Mouse (Mus musculus): ENCODE data around the gene Ccdc32. TPM values are rescaled to one million over a fixed set of nuclear protein-coding genes. Genes with fewer than 3 reads are reported as not detected.
A peak's percentile ranks its signal among the peaks of the same experiment; 100 is the strongest.

The Ccdc32 gene
- polyA plus RNA-seq, 1 experiment from 2014 or later = 27.6 TPM

DNA sequence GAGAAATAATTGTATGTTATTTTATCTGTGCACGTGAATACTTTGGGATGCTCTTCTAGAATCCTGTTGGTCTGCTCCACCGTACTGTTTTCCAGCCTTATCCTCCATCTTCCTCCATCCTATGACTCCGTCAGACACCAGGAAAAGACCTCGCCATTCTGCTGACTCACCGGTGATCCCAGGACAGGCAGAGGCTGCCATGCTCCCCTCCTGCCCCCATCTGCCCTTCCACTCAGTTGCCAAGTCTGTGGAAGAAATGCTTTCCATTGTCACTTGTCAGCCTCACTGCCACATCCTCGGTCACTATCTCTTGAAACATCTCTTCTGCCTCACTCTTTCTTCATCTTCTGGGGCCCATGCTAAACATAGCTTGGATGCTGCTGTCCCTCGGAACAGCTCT is 22.3 kb downstream of the Ccdc32 start:
- Histone ChIP-seq H3K4me3 (no peak overlapping the region), H3K9ac (no peak overlapping the region), H3K27me3 (no peaks in the 10 kb centered on the region), H3K4me2 (replicated peaks) (no peak overlapping the region), H3K9me3 (replicated peaks) (no peaks in the 10 kb centered on the region), H3K4me1 (no peaks in the 10 kb centered on the region), H3K27ac (no peak overlapping the region), H3K36me3 (no peaks in the 10 kb centered on the region)
- ATAC-seq (ENCODE audit: low FRiP score) = no peak
- 86% methylated on average over 7 of the region's 7 CpGs for WGBS

DNA sequence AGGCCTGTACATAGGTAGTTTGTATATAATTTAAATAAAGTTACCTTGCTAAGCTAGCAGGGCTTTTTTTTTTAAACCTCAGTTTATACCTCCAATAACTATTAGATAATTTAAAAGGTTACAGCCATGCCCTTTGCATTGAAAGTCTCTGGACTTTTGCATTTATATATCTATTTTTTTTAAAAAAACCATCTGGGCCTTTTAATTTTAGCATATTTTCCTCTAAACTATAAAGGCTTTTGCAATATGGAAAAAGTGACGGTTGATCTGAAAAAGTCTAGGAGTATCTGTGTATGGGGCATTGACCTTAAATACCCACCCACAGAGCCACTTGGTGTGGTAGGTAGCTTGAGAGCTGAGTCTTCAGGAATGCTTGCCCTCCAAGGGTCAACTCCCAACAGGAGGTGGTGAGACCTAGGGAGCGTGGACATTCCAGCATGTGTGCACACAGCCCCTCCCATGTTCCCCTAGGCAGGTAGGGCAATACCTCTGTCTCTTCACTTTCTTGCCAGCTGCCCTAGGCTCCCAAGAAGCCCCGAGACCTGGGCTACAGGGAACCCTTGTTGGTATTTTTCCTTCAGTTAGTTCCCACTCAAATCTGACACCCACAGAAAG is 30.1 kb downstream of the Ccdc32 start:
- H3K9me3 ChIP-seq (replicated peaks) = no peaks in the 10 kb centered on the region
- H3K36me3 ChIP-seq = no peaks in the 10 kb centered on the region
- no peak overlapping the region for H3K9ac ChIP-seq
- no peak overlapping the region for H3K4me3 ChIP-seq
- H3K4me2 ChIP-seq (replicated peaks) = no peak overlapping the region
- peaks cover 9% of the 10 kb centered on the region for H3K4me1 ChIP-seq
- peaks cover 7% of the 10 kb centered on the region; the same call in 1 of the 2 replicates for H3K27me3 ChIP-seq
- no peak overlapping the region for H3K27ac ChIP-seq
- no peak for ATAC-seq (ENCODE audit: low FRiP score)
- WGBS = 48% methylated on average over 3 of the region's 3 CpGs

DNA sequence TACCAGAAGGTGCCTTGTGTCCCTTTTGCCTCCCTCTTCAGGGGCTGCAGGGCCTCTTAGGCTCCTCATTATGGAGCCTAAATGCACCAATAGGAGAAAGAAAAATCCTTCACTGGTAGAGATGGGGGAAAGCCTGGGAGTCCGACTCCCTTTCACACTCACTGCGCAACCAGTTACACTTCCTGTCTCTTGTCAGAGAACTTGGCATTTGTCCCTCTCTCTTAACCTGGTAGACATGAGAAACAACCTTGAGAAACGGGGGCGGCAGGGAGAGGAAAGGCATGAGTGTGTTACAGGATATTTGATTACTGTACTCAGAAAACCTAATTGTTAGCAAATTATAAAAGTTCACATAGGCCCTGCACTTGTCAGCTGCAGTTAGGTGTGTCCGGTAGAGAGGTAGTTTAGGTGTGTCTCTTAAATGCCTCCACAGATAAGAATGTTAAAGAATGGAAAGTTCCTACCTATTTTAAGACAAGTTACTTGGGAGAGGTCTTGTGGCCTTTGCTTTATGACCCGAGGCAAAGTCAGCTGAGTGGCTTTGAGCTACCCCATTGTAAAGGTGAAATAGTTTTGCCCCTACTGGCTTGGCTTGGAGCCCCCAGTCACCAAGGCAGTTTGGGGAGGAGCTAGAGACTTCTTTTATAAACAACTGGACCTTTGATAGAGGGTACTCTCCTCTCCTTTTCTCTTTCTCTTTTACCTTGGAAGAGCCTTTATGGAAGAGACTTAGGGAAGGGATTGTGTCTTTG is 30.9 kb downstream of the Ccdc32 start:
- 82% methylated on average over 6 of the region's 6 CpGs for WGBS
- H3K36me3 ChIP-seq = no peaks in the 10 kb centered on the region
- ATAC-seq (ENCODE audit: low FRiP score) = no peak
- no peak overlapping the region for H3K9ac ChIP-seq
- H3K4me3 ChIP-seq = no peak overlapping the region
- H3K4me2 ChIP-seq (replicated peaks) = no peak overlapping the region
- peaks cover 7% of the 10 kb centered on the region; the same call in 1 of the 2 replicates for H3K27me3 ChIP-seq
- H3K9me3 ChIP-seq (replicated peaks) = no peaks in the 10 kb centered on the region
- H3K27ac ChIP-seq = no peak overlapping the region
- peaks cover 9% of the 10 kb centered on the region for H3K4me1 ChIP-seq

DNA sequence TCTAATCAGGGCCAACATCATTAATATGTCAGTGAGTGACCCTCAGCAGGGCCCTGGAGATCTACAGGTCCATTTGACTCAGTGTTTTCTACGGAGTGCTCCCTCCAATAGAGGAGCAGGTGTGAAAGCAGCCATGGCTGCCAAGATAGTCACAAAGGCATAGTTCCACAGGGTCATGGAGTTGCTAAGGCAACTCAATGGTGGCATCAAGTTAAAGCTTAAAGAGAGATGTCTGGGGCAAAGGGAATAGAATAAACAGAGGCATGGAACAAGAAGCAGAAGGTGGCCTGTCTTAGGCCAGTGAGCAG is 32.4 kb downstream of the Ccdc32 start:
- Histone ChIP-seq H3K4me2 (replicated peaks) (no peak overlapping the region), H3K27me3 (peaks cover 7% of the 10 kb centered on the region; the same call in 1 of the 2 replicates), H3K27ac (no peak overlapping the region), H3K9me3 (replicated peaks) (no peaks in the 10 kb centered on the region), H3K36me3 (no peaks in the 10 kb centered on the region), H3K4me1 (peaks cover 9% of the 10 kb centered on the region), H3K9ac (no peak overlapping the region), H3K4me3 (no peak overlapping the region)
- ATAC-seq (ENCODE audit: low FRiP score) = no peak
- WGBS = 44% methylated on average over 1 of the region's 1 CpGs

DNA sequence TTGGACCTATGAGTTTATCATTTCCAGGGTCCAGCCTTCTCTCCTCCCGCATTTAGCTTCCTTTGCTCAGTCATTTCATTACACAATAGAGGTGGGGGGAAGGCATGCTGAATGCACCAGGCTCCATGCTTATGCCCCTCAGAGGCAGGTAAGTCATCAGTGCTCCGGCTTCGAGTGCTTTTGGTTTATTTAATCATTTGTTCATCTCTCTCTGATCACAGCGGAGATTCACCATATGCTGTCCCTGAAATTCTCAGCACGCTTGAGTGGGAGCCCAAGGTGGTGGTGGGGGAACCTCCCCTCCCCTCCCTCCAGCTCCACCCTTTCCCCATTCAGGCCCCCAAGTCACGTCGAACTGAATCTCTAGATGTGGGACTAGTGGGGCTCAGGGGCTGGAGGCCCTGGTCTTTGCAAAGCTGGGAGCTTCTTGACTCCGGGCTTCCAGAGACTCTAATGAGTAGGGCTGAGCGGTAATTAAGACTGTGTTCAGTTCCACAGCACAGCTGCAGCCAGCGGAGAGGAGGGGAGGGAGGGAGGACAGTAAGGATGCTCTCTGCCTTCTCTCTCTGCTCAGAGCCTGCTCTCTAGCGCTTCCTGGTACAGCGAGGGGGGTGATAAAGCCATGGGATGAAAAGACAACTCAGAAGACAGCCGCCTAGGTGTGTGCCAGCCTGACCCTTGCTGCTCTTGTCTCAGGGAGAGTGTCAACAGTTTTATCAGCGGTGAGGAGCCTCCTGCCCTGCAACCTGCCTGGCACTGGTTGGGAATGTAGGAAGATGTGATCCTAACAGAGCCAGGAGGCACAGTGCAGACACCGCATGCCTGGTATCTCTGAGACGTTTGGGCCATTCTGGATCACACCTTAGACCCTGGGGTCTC is 33.0 kb downstream of the Ccdc32 start:
- Histone ChIP-seq H3K4me2 (replicated peaks) (no peak overlapping the region), H3K36me3 (no peaks in the 10 kb centered on the region), H3K27ac (no peak overlapping the region), H3K9ac (no peak overlapping the region), H3K27me3 (peaks cover 7% of the 10 kb centered on the region; the same call in 1 of the 2 replicates), H3K4me1 (peaks cover 9% of the 10 kb centered on the region), H3K4me3 (no peak overlapping the region), H3K9me3 (replicated peaks) (no peaks in the 10 kb centered on the region)
- peak; percentile 78 for ATAC-seq (ENCODE audit: low FRiP score)
- WGBS = 44% methylated on average over 16 of the region's 16 CpGs

DNA sequence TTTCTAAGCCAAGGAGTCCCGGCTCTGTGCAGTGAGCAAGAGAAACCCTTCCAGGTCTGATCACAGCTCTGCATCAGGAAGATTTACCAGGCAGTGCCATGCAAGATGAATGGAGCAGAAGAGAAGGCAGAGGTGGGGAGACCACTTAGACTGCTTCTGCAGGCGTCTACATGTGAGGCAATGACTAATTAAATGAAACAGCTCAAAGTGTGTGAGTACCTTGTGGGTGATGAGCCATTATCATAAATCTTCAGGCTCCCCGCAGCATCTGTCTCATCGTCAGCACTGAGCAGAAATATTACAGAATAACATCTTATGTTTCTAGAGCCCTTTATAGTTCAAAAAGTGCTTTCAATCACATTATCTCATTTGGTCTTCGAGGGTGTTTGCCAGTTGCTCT is 33.7 kb downstream of the Ccdc32 start:
- H3K4me1 ChIP-seq = peaks cover 9% of the 10 kb centered on the region
- no peak overlapping the region for H3K9ac ChIP-seq
- no peak overlapping the region for H3K4me2 ChIP-seq (replicated peaks)
- H3K36me3 ChIP-seq = no peaks in the 10 kb centered on the region
- H3K27me3 ChIP-seq = peaks cover 7% of the 10 kb centered on the region; the same call in 1 of the 2 replicates
- no peak overlapping the region for H3K4me3 ChIP-seq
- WGBS = 64% methylated on average over 5 of the region's 5 CpGs
- no peak for ATAC-seq (ENCODE audit: low FRiP score)
- H3K9me3 ChIP-seq (replicated peaks) = no peaks in the 10 kb centered on the region
- H3K27ac ChIP-seq = no peak overlapping the region

DNA sequence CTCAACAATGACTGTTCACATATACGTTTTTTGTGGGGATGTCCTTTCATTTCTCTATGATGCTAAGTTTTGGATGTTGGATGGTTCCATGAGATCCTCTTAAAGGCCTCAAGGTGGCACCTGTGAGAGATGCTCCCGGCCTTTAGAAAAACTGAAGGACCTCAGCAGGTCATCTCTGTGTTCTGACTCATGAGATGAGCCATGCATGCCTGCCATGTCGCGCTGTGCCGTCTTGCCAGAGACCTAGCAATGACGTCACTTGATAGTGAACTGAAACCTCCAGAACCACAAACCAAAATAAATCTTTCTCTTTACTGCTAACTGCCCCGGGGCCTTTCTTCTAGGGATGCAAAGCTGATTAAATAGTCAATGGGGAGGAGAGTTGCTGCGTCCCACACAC is 45.4 kb downstream of the Ccdc32 start:
- WGBS = 79% methylated on average over 8 of the region's 8 CpGs
- H3K4me3 ChIP-seq = no peak overlapping the region
- no peaks in the 10 kb centered on the region for H3K4me1 ChIP-seq
- no peaks in the 10 kb centered on the region for H3K36me3 ChIP-seq
- no peak overlapping the region for H3K4me2 ChIP-seq (replicated peaks)
- no peak overlapping the region for H3K9ac ChIP-seq
- no peak for ATAC-seq (ENCODE audit: low FRiP score)
- H3K27me3 ChIP-seq = peaks cover 6% of the 10 kb centered on the region; the same call in 1 of the 2 replicates
- H3K27ac ChIP-seq = no peak overlapping the region
- peaks cover 3% of the 10 kb centered on the region; the same call in 1 of the 2 replicates for H3K9me3 ChIP-seq (replicated peaks)

DNA sequence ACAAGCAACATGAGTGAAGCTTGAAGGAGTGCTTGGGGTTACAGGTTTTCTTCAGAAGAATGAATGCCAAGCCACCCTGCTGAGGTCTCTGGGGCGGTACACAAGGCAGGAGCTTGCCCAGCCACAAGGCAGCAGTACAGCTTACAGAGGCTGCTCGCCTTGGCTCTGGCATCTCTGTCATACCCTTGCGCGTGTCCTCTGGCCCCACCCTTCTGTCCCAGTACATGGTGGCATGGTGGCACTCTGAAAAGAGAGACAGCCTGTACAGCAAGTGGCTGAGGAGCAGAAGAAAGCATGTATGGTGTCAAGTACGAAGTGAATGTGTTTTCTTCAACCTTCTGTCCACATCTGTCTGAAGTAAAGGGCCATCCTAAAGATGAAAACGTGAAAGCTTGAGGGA is 48.4 kb downstream of the Ccdc32 start:
- no peak overlapping the region for H3K27ac ChIP-seq
- WGBS = 72% methylated on average over 6 of the region's 6 CpGs
- no peak overlapping the region for H3K4me3 ChIP-seq
- no peak for ATAC-seq (ENCODE audit: low FRiP score)
- no peaks in the 10 kb centered on the region for H3K9me3 ChIP-seq (replicated peaks)
- no peaks in the 10 kb centered on the region for H3K36me3 ChIP-seq
- peaks cover 32% of the 10 kb centered on the region for H3K27me3 ChIP-seq
- H3K4me2 ChIP-seq (replicated peaks) = no peak overlapping the region
- peaks cover 7% of the 10 kb centered on the region for H3K4me1 ChIP-seq
- H3K9ac ChIP-seq = no peak overlapping the region

DNA sequence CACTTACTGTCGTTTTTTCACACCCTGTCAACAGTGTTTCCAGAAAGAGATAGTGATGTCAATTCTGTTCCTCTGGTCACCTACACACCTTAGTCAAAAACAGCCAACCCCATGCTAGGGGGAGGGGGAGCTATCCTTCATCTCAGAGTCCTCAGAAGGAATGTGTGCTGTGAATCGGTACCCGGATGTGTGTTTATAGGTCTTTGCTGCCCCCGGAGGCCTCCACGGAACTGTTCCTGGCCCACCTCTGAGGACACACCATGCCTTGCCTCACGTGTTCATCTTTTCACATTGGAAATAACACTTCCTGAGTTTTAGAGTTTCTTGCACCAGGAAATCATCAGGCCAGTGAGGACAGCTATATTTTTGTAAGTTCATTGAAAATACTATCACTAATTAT is 51.1 kb downstream of the Ccdc32 start:
- 31% methylated on average over 6 of the region's 6 CpGs for WGBS

DNA sequence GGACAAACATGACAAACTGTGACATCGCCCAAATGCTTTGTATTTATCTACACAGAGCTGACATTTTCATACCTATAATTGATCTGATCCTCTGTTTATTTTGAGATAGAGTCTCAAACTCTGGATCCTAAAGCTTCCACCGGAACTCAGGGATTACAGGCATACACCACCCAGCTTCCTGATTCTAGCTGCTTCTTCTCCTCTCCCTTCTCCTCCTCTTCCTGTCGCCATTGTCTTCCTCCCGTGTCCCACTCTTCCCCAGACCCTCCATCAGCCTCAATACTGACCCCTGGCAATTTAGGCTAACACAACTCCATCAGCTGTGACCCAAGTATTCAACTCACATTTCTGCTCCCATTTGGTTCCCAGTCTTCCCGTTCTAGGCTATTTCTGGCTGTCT is 52.3 kb downstream of the Ccdc32 start:
- H3K4me2 ChIP-seq (replicated peaks) = peak overlapping the region; percentile 90
- H3K4me3 ChIP-seq = peak overlapping the region; percentile 61
- H3K27ac ChIP-seq = no peak overlapping the region
- H3K36me3 ChIP-seq = no peaks in the 10 kb centered on the region
- H3K9me3 ChIP-seq (replicated peaks) = no peaks in the 10 kb centered on the region
- H3K9ac ChIP-seq = peak overlapping the region; percentile 79
- H3K4me1 ChIP-seq = peaks cover 13% of the 10 kb centered on the region
- WGBS = 19% methylated on average over 5 of the region's 5 CpGs
- peaks cover 56% of the 10 kb centered on the region for H3K27me3 ChIP-seq
- ATAC-seq (ENCODE audit: low FRiP score) = no peak

More for the DNA sequence above, 51.1 kb downstream of the Ccdc32 start:
- Histone ChIP-seq H3K4me2 (replicated peaks) (no peak overlapping the region), H3K27ac (no peak overlapping the region), H3K36me3 (no peaks in the 10 kb centered on the region), H3K27me3 (peaks cover 56% of the 10 kb centered on the region), H3K4me3 (no peak overlapping the region), H3K4me1 (peaks cover 13% of the 10 kb centered on the region), H3K9ac (no peak overlapping the region), H3K9me3 (replicated peaks) (no peaks in the 10 kb centered on the region)
- ATAC-seq (ENCODE audit: low FRiP score) = no peak

DNA sequence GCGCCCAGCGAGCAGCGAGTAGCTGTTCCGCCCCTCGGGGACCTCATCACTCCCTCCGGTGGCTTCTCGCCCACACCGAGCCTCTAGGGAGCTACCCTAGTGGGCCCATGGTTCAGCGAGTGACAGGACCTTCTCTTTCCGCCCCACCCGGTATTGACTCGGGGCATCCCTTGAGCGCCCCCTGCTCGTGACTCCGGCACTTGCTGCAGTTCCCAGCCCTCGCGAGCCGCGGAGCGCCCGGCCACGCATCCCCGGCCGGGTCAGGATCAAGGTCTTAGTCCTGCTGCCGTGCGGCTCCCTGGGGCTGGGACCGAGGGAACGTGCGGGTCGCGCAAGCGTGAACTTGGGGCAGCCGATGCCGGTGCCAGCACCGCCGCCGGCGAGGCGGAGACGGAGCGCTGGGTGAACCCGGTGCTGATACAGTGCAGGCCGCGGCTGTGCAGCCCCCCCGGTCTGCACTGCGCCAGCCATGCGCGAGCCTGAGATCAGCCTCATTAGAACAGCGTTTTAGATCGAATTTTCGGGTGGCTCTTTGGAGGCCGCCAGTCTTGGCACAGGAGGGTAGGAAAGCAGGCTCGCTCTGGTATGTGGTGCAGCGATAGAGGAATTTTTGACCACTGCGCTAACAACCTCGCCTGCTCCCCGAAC is 52.8 kb downstream of the Ccdc32 start:
- 1% methylated on average over 57 of the region's 57 CpGs for WGBS
- ATAC-seq (ENCODE audit: low FRiP score) = peak; percentile 77
- peak overlapping the region; percentile 79 for H3K9ac ChIP-seq
- peaks cover 13% of the 10 kb centered on the region for H3K4me1 ChIP-seq
- peak overlapping the region; percentile 61 for H3K4me3 ChIP-seq
- H3K27ac ChIP-seq = 0 out of 2 replicates have a peak overlapping the region, but pooled peaks have one; percentile 8
- H3K9me3 ChIP-seq (replicated peaks) = no peaks in the 10 kb centered on the region
- H3K36me3 ChIP-seq = no peaks in the 10 kb centered on the region
- H3K27me3 ChIP-seq = peaks cover 56% of the 10 kb centered on the region
- peak overlapping the region; percentile 90 for H3K4me2 ChIP-seq (replicated peaks)

DNA sequence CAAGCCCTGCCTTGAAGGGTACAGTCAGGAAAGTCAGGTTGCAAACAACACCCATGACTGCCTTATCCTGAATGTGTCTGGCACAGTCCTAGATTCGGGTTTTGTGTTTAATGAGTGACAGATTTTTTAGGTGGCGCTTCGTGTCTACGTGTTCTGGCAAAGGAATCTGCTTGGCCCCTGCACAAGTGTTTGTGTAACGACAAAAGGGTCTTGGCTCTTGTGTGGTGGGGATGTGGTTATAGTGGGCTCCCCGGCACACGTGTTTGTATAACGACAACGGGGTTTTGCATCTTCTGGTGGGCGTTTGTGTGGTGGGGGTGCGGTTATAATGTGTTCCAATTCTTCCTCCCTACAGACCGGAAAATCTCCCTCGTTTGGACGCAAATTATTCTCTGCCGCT is 53.3 kb downstream of the Ccdc32 start:
- Histone ChIP-seq H3K9me3 (replicated peaks) (no peaks in the 10 kb centered on the region), H3K27me3 (peaks cover 56% of the 10 kb centered on the region), H3K36me3 (no peaks in the 10 kb centered on the region), H3K27ac (no peak overlapping the region), H3K4me1 (peaks cover 13% of the 10 kb centered on the region), H3K4me2 (replicated peaks) (peak overlapping the region; percentile 90), H3K4me3 (peak overlapping the region; percentile 61), H3K9ac (peak overlapping the region; percentile 79)
- ATAC-seq (ENCODE audit: low FRiP score) = peak; percentile 33; the same call in 1 of the 2 replicates
- 6% methylated on average over 15 of the region's 15 CpGs for WGBS

Measured in hindbrain, embryonic 12.5 days (tissue).